Mouse (Mus musculus): ENCODE data around the gene Slc6a20a.

- TF ChIP-seq CTCF (conservative IDR thresholded peaks at IDR 0.05; ENCODE audit: low read length) (no peak), POU5F1 (IDR thresholded peaks at IDR 0.05; ENCODE audit: borderline replicate concordance, low read length) (no peak), NANOG (IDR thresholded peaks at IDR 0.05; ENCODE audit: borderline replicate concordance, low read length) (no peak)
These were observed 27.3 kb downstream of the Slc6a20a start for GRCm38 (mm10) chr9:123651369-123651768.
